Mouse (Mus musculus) forebrain, postnatal 0 days (tissue): ENCODE results near the gene Nfxl1. TPM values are rescaled to one million over a fixed set of nuclear protein-coding genes. Genes with fewer than 3 reads are reported as not detected.
"Not testable (repeated sequence)": the region's sequence is repeated elsewhere in the genome, so short reads cannot be mapped to it uniquely, and the experiment has no call there.

Source experiments
- ATAC-seq: fragments of 200-750 bp; cut with Nextera tagmentation; 2 replicates; pipeline ENCODE4 v1.8.0; 2017; ENCODE audit warnings: mild to moderate bottlenecking, moderate library complexity
- DNase-seq: peaks from one replicate; pipeline ENCODE4 v3.0.0-alpha.2; 2015
- H3K27ac ChIP-seq: fragments of 300-500 bp; sonication (generic); 2 replicates; pipeline ENCODE4 v1.5.1; 2014; ENCODE audit warnings: low read depth, mild to moderate bottlenecking, antibody characterized with exemption, low read length, moderate library complexity, mixed read lengths
- H3K27me3 ChIP-seq: fragments of 300-500 bp; sonication (generic); 2 replicates; pipeline ENCODE4 v1.6.1; 2014; ENCODE audit warnings: mild to moderate bottlenecking, low read length, mixed read lengths; ENCODE audit not compliant: insufficient read depth
- H3K36me3 ChIP-seq: fragments of 300-500 bp; sonication (generic); 2 replicates; pipeline ENCODE4 v1.6.1; 2014; ENCODE audit warnings: mild to moderate bottlenecking, moderate library complexity; ENCODE audit not compliant: insufficient read depth
- H3K4me1 ChIP-seq: fragments of 300-500 bp; sonication (generic); 2 replicates; pipeline ENCODE4 v1.6.1; 2014; ENCODE audit warnings: antibody characterized with exemption; ENCODE audit not compliant: insufficient read depth
- H3K4me2 ChIP-seq: fragments of 300-500 bp; sonication (generic); 2 replicates; pipeline ENCODE4 v1.6.1; 2014; ENCODE audit warnings: low read depth, mild to moderate bottlenecking, moderate library complexity
- H3K4me3 ChIP-seq: fragments of 300-500 bp; sonication (generic); 2 replicates; pipeline ENCODE4 v1.5.1; 2014; ENCODE audit warnings: low read depth, low read length, mixed read lengths
- H3K9ac ChIP-seq: fragments of 300-500 bp; sonication (generic); 2 replicates; pipeline ENCODE4 v1.6.1; 2014; ENCODE audit warnings: mild to moderate bottlenecking
- H3K9me3 ChIP-seq: fragments of 300-500 bp; sonication (generic); 2 replicates; pipeline ENCODE4 v1.6.1; 2016; ENCODE audit warnings: low read length
- CTCF ChIP-seq: sonication (generic); IDR thresholded peaks from 2 replicates; pipeline ENCODE4 v1.5.1; 2016; ENCODE audit warnings: antibody characterized with exemption, control low read depth, low read depth
- WGBS: fragments of 180-500 bp; shearing (Covaris S2); extraction: QIAGEN DNeasy Blood & Tissue Kit; methylation state at CpG from one replicate; pipeline ENCODE4 v1.1.7; 2014; 5-methylcytosine and 5-hydroxymethylcytosine counted together
- polyA plus RNA-seq: library from polyadenylated mRNA; unstranded; fragments of >200 nt; fragmentation: Nextera tagmentation; extraction: Ambion mirVana; gene quantifications from 2 replicates; pipeline ENCODE4 v1.2.1, GENCODE M21; 2015
- total RNA-seq: library from RNA; depleted of rRNA; stranded (reverse); fragments of >200 nt; gene quantifications from 2 replicates; pipeline ENCODE4 v1.2.3, GENCODE M21; 2014

Gene Nfxl1
- total and polyA plus RNA-seq, 2 experiments from 2014 or later = 6.9 to 12.7 TPM

- TF ChIP-seq CTCF = no peak
- H3K27ac ChIP-seq = no peak overlapping the region
- no peak overlapping the region for H3K4me3 ChIP-seq
- no peaks in the 10 kb centered on the region for H3K4me1 ChIP-seq
- 86% methylated on average over 5 of the region's 5 CpGs for WGBS
- no peaks in the 10 kb centered on the region for H3K36me3 ChIP-seq
- H3K9ac ChIP-seq = no peak overlapping the region
- H3K4me2 ChIP-seq = no peak overlapping the region
- H3K9me3 ChIP-seq = 0 out of 2 replicates have a peak, but pooled peaks cover 10% of the 10 kb centered on the region
- no peak for DNase-seq
- ATAC-seq = no peak
- no peaks in the 10 kb centered on the region for H3K27me3 ChIP-seq
Measured at GRCm38 (mm10) chr5:72565621-72566020, 6.1 kb upstream of the Nfxl1 start.

- not testable (repeated sequence) for DNase-seq, H3K4me3 ChIP-seq, H3K9ac ChIP-seq, H3K4me2 ChIP-seq, H3K27me3 ChIP-seq, H3K9me3 ChIP-seq, ATAC-seq, H3K27ac ChIP-seq, H3K4me1 ChIP-seq, H3K36me3 ChIP-seq
- 99% methylated on average over 2 of the region's 2 CpGs for WGBS
Measured at GRCm38 (mm10) chr5:72563183-72563582, 3.7 kb upstream of the Nfxl1 start.

GRCm38 (mm10) chr5:72560976-72561628, 1.6 kb upstream of the Nfxl1 start:
- Histone ChIP-seq H3K4me2 (no peak overlapping the region), H3K27me3 (no peaks in the 10 kb centered on the region), H3K4me3 (no peak overlapping the region), H3K9ac (no peak overlapping the region), H3K4me1 (peaks cover 8% of the 10 kb centered on the region), H3K9me3 (no peaks in the 10 kb centered on the region), H3K36me3 (no peaks in the 10 kb centered on the region), H3K27ac (no peak overlapping the region)
- ATAC-seq (no peak), DNase-seq (no peak)
- no peak for TF ChIP-seq CTCF
- WGBS = 78% methylated on average over 3 of the region's 3 CpGs

- H3K27ac ChIP-seq = peak overlapping the region; percentile 67
- H3K9ac ChIP-seq = peak overlapping the region; percentile 84
- peak overlapping the region; percentile 79 for H3K4me3 ChIP-seq
- peak; percentile 61 for ATAC-seq
- peak; percentile 33 for DNase-seq
- H3K36me3 ChIP-seq = no peaks in the 10 kb centered on the region
- H3K4me1 ChIP-seq = peaks cover 8% of the 10 kb centered on the region
- no peak for TF ChIP-seq CTCF
- H3K9me3 ChIP-seq = no peaks in the 10 kb centered on the region
- H3K27me3 ChIP-seq = no peaks in the 10 kb centered on the region
- peak overlapping the region; percentile 96 for H3K4me2 ChIP-seq
- WGBS = under 1% methylated on average over 51 of the region's 57 CpGs
Measured at GRCm38 (mm10) chr5:72558716-72559526, 563 bp downstream of the Nfxl1 start.

GRCm38 (mm10) chr5:72556245-72556644, 3.2 kb downstream of the Nfxl1 start:
- Histone ChIP-seq H3K9ac (no peak overlapping the region), H3K36me3 (peaks cover 6% of the 10 kb centered on the region; the same call in 1 of the 2 replicates), H3K4me1 (peaks cover 8% of the 10 kb centered on the region), H3K4me3 (no peak overlapping the region), H3K27ac (no peak overlapping the region), H3K27me3 (no peaks in the 10 kb centered on the region), H3K9me3 (no peaks in the 10 kb centered on the region), H3K4me2 (no peak overlapping the region)
- ATAC-seq = no peak
- 90% methylated on average over 3 of the region's 3 CpGs for WGBS
- no peak for TF ChIP-seq CTCF
- DNase-seq = no peak

GRCm38 (mm10) chr5:72551209-72551608, 8.3 kb downstream of the Nfxl1 start:
- H3K4me2 ChIP-seq = no peak overlapping the region
- no peak overlapping the region for H3K9ac ChIP-seq
- no peak for TF ChIP-seq CTCF
- DNase-seq (no peak), ATAC-seq (no peak)
- H3K27ac ChIP-seq = no peak overlapping the region
- no peak overlapping the region for H3K4me3 ChIP-seq
- no peaks in the 10 kb centered on the region for H3K4me1 ChIP-seq
- no peaks in the 10 kb centered on the region for H3K9me3 ChIP-seq
- no peaks in the 10 kb centered on the region for H3K27me3 ChIP-seq
- WGBS = 93% methylated on average over 3 of the region's 3 CpGs
- peaks cover 13% of the 10 kb centered on the region for H3K36me3 ChIP-seq

- H3K27ac ChIP-seq = no peak overlapping the region
- H3K4me3 ChIP-seq = no peak overlapping the region
- no peaks in the 10 kb centered on the region for H3K9me3 ChIP-seq
- no peaks in the 10 kb centered on the region for H3K4me1 ChIP-seq
- ATAC-seq (no peak), DNase-seq (no peak)
- no peak overlapping the region for H3K4me2 ChIP-seq
- no peak overlapping the region for H3K9ac ChIP-seq
- 92% methylated on average over 3 of the region's 3 CpGs for WGBS
- peaks cover 33% of the 10 kb centered on the region for H3K36me3 ChIP-seq
- no peak for TF ChIP-seq CTCF
- H3K27me3 ChIP-seq = no peaks in the 10 kb centered on the region
Measured at GRCm38 (mm10) chr5:72528896-72529295, 30.6 kb downstream of the Nfxl1 start.
